Mouse (Mus musculus) megakaryocyte progenitor cell, adult 5-6 weeks (primary cell): Measurements from ENCODE around the gene Fam170b. TPM values are rescaled to one million over a fixed set of nuclear protein-coding genes. Genes with fewer than 3 reads are reported as not detected.

Experiments used
- total RNA-seq, 2 experiments: library from RNA; stranded (forward) in 1 of 2; stranded (reverse) in 1 of 2; fragments of 157-497, 149-512 nt in 1 of 2; fragments of 200-1000 nt in 1 of 2; gene quantifications; 2 replicates each; pipeline versions ENCODE4 v1.2.3 to v1.2.4; 2015 to 2017

Gene Fam170b
- total RNA-seq, 2 experiments from 2014 or later = not detected

Other genes starting within 250 kb of the Fam170b start
- gene Prrxl1, start 234.6 kb upstream of the Fam170b start, total RNA-seq (2015) = not detected in 2 replicates
- not detected in 2 replicates for gene Prrxl1, start 234.6 kb upstream of the Fam170b start, total RNA-seq (2017)
- gene 3425401B19Rik, start 148.7 kb upstream of the Fam170b start, total RNA-seq (2015) = not detected in 2 replicates
- not detected in 2 replicates for gene 3425401B19Rik, start 148.7 kb upstream of the Fam170b start, total RNA-seq (2017)
- 24.0 and 26.7 TPM in 2 replicates for gene Tmem273, start 48.0 kb upstream of the Fam170b start, total RNA-seq (2015)
- gene Tmem273, start 48.0 kb upstream of the Fam170b start, total RNA-seq (2017) = 14.4 and 23.7 TPM in 2 replicates
- gene Vstm4, start 22.8 kb downstream of the Fam170b start, total RNA-seq (2015) = not detected in 2 replicates
- gene Vstm4, start 22.8 kb downstream of the Fam170b start, total RNA-seq (2017) = 0.03 TPM in 1 of 2 replicates, not detected in the other
- gene Lrrc18, start 157.4 kb downstream of the Fam170b start, total RNA-seq (2015) = not detected in 2 replicates
- 0.21 TPM in 1 of 2 replicates, not detected in the other for gene Lrrc18, start 157.4 kb downstream of the Fam170b start, total RNA-seq (2017)